Mouse (Mus musculus) embryo, embryonic 11 days (tissue): ENCODE data around the gene Acyp2.
"Not testable (repeated sequence)": the region's sequence is repeated elsewhere in the genome, so short reads cannot be mapped to it uniquely, and the experiment has no call there.

ENCODE experiments used
- DNase-seq: peaks from one replicate; pipeline ENCODE4 v3.0.0-alpha.2; 2015

The Acyp2 gene

GRCm38 (mm10) chr11:30649001-30649637 is at the start of gene Acyp2:
Gene Acyp2 (minus strand): TSS chr11:30649587.
- DNase-seq, result peak; percentile 93

GRCm38 (mm10) chr11:30689421-30689820 is 40.0 kb upstream of the Acyp2 start:
- no peak for DNase-seq

GRCm38 (mm10) chr11:30676086-30676485 is 26.7 kb upstream of the Acyp2 start:
- DNase-seq, result peak; percentile 30

GRCm38 (mm10) chr11:30672719-30673118 is 23.3 kb upstream of the Acyp2 start:
- no peak for DNase-seq

GRCm38 (mm10) chr11:30663001-30663400 is 13.6 kb upstream of the Acyp2 start:
- DNase-seq, result no peak

- DNase-seq, result no peak
Observed at GRCm38 (mm10) chr11:30662591-30662990, 13.2 kb upstream of the Acyp2 start.

GRCm38 (mm10) chr11:30657069-30657468 is 7.7 kb upstream of the Acyp2 start:
- DNase-seq, result peak; percentile 41

- no peak for DNase-seq
Observed at GRCm38 (mm10) chr11:30656060-30656459, 6.7 kb upstream of the Acyp2 start.

GRCm38 (mm10) chr11:30650416-30650815 is 1.0 kb upstream of the Acyp2 start:
- no peak for DNase-seq

- no peak for DNase-seq
Observed at GRCm38 (mm10) chr11:30635674-30636073, 13.7 kb downstream of the Acyp2 start.

- DNase-seq, result no peak
Observed at GRCm38 (mm10) chr11:30630514-30630913, 18.9 kb downstream of the Acyp2 start.

- no peak for DNase-seq
Observed at GRCm38 (mm10) chr11:30623218-30623617, 26.2 kb downstream of the Acyp2 start.

- not testable (repeated sequence) for DNase-seq
Observed at GRCm38 (mm10) chr11:30621386-30622363, 27.7 kb downstream of the Acyp2 start.

GRCm38 (mm10) chr11:30618235-30618634 is 31.2 kb downstream of the Acyp2 start:
- DNase-seq, result peak; percentile 29

- DNase-seq, result peak; percentile 40
Observed at GRCm38 (mm10) chr11:30617571-30618097, 31.8 kb downstream of the Acyp2 start.

- DNase-seq, result no peak
Observed at GRCm38 (mm10) chr11:30615977-30616376, 33.4 kb downstream of the Acyp2 start.

- no peak for DNase-seq
Observed at GRCm38 (mm10) chr11:30613916-30614546, 35.4 kb downstream of the Acyp2 start.

GRCm38 (mm10) chr11:30612699-30613098 is 36.7 kb downstream of the Acyp2 start:
- no peak for DNase-seq

GRCm38 (mm10) chr11:30609247-30609646 is 40.1 kb downstream of the Acyp2 start:
- DNase-seq, result no peak

GRCm38 (mm10) chr11:30607587-30608518 is 41.5 kb downstream of the Acyp2 start:
- DNase-seq, result no peak

- peak; percentile 10 for DNase-seq
Observed at GRCm38 (mm10) chr11:30597259-30597658, 52.1 kb downstream of the Acyp2 start.

GRCm38 (mm10) chr11:30580008-30580407 is 69.4 kb downstream of the Acyp2 start:
- DNase-seq, result no peak
